Mouse (Mus musculus) olfactory bulb, adult 2 months (tissue): ENCODE measurements around the gene Nr3c2. TPM values are rescaled to one million over a fixed set of nuclear protein-coding genes. Genes with fewer than 3 reads are reported as not detected.
A peak's percentile ranks its signal among the peaks of the same experiment; 100 is the strongest.

Source experiments
- H3K27ac ChIP-seq: fragments of 200-500 bp; 2 replicates; pipeline ENCODE4 v1.5.1; 2012; ENCODE audit warnings: low read depth, low read length; ENCODE audit not compliant: insufficient read depth
- H3K4me1 ChIP-seq: fragments of 200-500 bp; 2 replicates; pipeline ENCODE4 v1.6.1; 2012; ENCODE audit warnings: low read length; ENCODE audit not compliant: control insufficient read depth, insufficient read depth
- H3K4me3 ChIP-seq: fragments of 200-500 bp; 2 replicates; pipeline ENCODE4 v1.5.1; 2012; ENCODE audit warnings: mild to moderate bottlenecking, low read depth, low read length, moderate library complexity; ENCODE audit not compliant: insufficient read depth
- CTCF ChIP-seq: fragments of 200-500 bp; IDR thresholded peaks from 2 replicates; pipeline ENCODE4 v1.5.1; 2012; ENCODE audit warnings: low read depth, mild to moderate bottlenecking, low read length, moderate library complexity; ENCODE audit not compliant: insufficient read depth
- POLR2A ChIP-seq: fragments of 200-500 bp; IDR thresholded peaks from 2 replicates; pipeline ENCODE4 v1.6.1; 2012; ENCODE audit warnings: mild to moderate bottlenecking, low read depth, low read length, moderate library complexity; ENCODE audit not compliant: insufficient read depth
- WGBS: fragments of 180-500 bp; shearing (Covaris S2); methylation state at CpG from one replicate; pipeline ENCODE4 v1.1.7; 2018; 5-methylcytosine and 5-hydroxymethylcytosine counted together
- polyA plus RNA-seq: library from polyadenylated mRNA; stranded (reverse); fragments of >200 nt; gene quantifications from 2 replicates; pipeline ENCODE4 v1.2.4, GENCODE M21; 2012; ENCODE audit warnings: low replicate concordance; ENCODE audit not compliant: missing spikeins, insufficient read depth, insufficient read length

Gene Nr3c2
- polyA plus RNA-seq, 1 experiment, result not detected

DNA sequence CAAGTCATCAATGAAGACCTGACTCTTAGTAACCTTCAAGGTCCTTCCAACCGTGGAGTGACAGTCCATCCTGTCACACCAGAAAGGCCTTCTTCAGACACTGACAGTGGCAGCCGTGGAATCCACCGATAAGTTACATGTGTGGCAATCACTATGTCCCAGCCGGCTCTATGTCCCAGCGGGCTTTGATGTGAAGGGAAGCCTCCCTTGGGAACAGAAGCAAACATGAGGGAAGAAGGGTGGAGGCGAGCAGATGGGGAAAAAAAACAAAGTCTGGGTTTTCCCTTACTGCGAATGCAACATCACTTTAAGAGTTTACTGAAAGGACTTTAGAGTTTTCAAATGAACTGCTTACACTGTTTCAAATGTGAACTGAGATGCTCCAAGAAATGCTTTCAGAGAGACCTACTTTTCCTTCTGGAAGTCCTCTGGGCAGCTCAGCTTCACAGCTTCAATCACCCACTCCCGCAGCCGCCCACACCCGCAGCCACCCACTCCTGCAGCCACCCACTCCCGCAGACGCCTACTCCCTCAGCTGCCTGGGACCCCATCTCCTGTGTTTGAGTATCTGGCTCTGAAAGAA, 273.9 kb downstream of the Nr3c2 start:
- H3K4me3 ChIP-seq, result no peak overlapping the region
- TF ChIP-seq POLR2A (no peak), CTCF (no peak)
- WGBS, result 57% methylated on average over 12 of the region's 12 CpGs

DNA sequence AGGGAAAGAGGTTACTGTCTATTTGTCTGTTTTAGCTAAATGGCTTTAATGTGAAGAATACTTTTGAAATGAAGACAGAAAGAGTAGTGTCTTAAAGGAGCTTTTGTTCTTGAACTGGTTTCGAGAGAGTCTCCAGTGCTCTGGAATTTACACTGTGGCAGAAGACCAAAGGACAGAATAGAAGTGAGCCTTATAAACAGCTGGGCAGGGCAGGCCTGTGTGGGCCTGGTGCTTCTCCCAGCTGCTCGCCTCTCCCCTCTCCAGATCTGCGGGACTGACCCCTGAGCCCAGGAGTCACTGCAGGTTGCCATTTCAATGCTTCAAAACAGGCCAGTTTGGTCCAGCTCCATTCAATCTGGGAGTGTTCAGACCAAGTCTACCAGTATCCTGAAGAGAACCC, 274.5 kb downstream of the Nr3c2 start:
- peaks cover 12% of the 10 kb centered on the region for H3K4me1 ChIP-seq
- 0 out of 2 replicates have a peak overlapping the region, but pooled peaks have one; percentile 17 for H3K27ac ChIP-seq
- WGBS, result 65% methylated on average over 3 of the region's 3 CpGs
- no peak overlapping the region for H3K4me3 ChIP-seq
- TF ChIP-seq CTCF (no peak), POLR2A (no peak)

More for the DNA sequence above, 273.9 kb downstream of the Nr3c2 start:
- Histone ChIP-seq H3K4me1 (peaks cover 12% of the 10 kb centered on the region), H3K27ac (peak overlapping the region; percentile 17; the same call in 1 of the 2 replicates)

DNA sequence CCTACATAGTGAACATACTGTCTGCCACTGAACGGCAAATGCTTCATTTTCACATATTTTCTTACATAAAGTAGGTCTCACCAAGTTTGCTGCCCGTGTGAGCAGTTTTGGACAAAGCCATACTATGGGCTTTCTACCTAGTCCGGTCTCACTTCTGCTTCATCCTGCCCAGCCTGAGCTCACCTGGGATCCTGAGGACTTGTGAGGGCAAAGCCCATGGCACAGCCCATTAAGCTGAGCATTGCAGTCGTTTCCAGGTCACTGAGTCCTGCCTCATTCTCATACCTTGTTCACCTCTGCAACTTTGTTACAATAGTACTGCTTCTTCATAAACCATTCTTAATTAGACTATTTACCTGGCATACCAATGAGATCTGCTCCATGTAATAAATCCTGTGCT, 276.2 kb downstream of the Nr3c2 start:
- 97% methylated on average over 4 of the region's 4 CpGs for WGBS
- H3K27ac ChIP-seq, result no peak overlapping the region
- H3K4me1 ChIP-seq, result peaks cover 12% of the 10 kb centered on the region
- no peak for TF ChIP-seq CTCF
- no peak for TF ChIP-seq POLR2A
- no peak overlapping the region for H3K4me3 ChIP-seq

DNA sequence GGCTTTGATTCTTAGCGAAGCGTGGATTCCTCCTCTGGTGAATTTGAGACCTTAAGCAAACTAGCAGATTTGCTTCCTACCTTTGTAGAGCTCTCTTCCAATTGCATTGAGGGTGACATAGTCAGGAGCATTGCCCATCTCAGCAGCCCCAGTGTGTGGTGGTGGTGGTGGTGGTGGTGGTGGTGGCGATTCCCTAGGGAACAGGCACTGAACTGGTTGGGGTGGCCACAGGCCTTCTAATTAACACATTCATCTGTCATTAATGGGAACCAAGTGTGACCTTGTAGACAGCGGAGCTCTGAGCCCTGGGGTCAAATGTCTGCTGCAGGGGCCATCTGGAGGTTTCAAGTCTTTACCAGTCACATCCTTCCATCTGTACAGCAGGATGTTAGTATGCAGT, 277.1 kb downstream of the Nr3c2 start:
- WGBS, result 97% methylated on average over 4 of the region's 4 CpGs
- no peak for TF ChIP-seq POLR2A
- no peak for TF ChIP-seq CTCF
- H3K4me1 ChIP-seq, result peaks cover 11% of the 10 kb centered on the region

DNA sequence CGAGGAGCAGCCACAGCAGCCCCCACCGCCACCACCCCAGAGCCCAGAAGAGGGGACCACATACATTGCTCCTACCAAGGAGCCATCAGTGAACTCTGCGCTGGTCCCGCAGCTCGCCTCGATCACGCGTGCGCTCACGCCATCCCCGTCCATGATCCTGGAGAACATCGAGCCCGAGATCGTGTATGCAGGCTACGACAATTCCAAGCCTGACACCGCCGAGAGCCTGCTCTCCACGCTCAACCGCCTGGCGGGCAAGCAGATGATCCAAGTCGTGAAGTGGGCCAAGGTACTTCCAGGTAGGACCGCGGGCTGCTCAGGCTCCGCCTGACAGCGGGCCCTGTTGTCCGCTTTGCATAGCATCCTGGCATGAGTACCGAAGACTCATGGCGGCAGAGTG, 286.6 kb downstream of the Nr3c2 start:
- no peak for TF ChIP-seq POLR2A
- TF ChIP-seq CTCF, result no peak
- WGBS, result 95% methylated on average over 28 of the region's 28 CpGs
- peaks cover 4% of the 10 kb centered on the region; the same call in 1 of the 2 replicates for H3K4me1 ChIP-seq
- no peak overlapping the region for H3K27ac ChIP-seq
- no peak overlapping the region for H3K4me3 ChIP-seq

More for the DNA sequence above, 277.1 kb downstream of the Nr3c2 start:
- Histone ChIP-seq H3K4me3 (no peak overlapping the region), H3K27ac (no peak overlapping the region)

DNA sequence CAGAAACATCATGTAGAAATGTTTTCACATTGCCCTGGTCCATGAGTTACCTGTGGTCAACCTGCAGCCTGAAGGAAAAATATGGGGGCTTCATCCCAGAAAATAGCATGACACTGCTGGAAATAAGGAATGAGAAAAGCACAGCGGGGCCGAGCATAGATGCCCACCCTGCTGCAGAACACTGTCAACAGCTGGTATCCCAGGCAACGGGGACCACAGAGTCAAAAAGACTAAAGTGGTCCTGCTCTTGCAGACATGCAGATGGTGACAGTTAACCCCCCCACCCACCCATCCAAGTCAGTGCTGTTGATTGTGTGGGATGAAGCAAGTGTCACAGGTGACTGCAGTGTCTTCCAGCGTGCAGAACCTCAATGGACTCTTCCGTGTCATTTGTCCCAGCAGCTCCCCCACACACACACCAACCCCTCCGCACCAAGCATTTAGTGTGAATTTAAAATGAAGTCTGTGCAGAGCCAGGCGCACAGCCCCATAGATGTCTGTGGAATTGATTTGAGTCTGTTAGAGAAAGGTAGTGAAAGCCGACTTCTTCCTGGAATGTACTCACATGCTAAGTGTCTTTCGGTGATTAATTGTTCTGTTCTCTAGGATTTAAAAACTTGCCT, 287.8 kb downstream of the Nr3c2 start:
- Histone ChIP-seq H3K27ac (no peak overlapping the region), H3K4me3 (no peak overlapping the region), H3K4me1 (peaks cover 4% of the 10 kb centered on the region; the same call in 1 of the 2 replicates)
- no peak for TF ChIP-seq POLR2A
- TF ChIP-seq CTCF, result no peak
- WGBS, result 57% methylated on average over 9 of the region's 9 CpGs

DNA sequence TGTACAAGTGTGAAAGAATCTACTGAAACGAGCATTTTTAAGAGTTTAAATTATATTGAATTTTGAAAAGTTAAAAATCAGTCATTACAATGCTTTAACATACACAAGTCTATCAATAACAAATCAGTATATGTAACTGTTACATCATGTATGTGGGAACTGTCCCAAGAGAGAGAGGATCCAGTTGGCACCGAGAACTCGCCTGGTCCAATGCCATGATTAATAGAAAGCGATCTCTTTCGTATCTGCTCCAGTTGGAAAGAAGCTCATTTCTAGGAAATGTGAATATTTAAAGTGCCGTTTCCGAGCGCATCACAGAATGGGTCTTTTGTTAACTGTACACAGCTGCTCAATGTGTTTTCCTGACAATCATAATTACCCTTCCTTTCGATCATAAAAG, 288.5 kb downstream of the Nr3c2 start:
- no peak overlapping the region for H3K27ac ChIP-seq
- TF ChIP-seq POLR2A (no peak), CTCF (no peak)
- WGBS, result 58% methylated on average over 9 of the region's 9 CpGs

DNA sequence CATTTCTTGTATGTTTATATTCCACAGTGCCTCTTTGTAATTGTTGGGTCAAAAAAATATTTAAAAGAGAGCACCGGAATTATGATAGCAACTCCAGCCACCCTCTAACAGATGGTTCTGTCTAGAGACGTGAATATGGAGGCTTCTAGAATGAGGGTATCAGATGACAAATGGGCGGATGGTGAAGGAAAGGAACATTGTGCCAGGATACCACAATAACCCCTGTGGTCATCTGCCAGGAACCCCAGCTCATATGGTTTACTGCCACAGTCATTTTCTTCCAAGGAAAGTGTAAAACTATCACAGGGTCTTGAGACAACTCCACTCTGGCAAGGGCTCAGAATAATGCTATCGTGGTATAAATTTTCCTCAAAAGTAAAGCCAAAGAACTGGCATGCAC, 289.1 kb downstream of the Nr3c2 start:
- 62% methylated on average over 4 of the region's 4 CpGs for WGBS
- TF ChIP-seq POLR2A, result no peak
- TF ChIP-seq CTCF, result no peak
- Histone ChIP-seq H3K4me1 (peaks cover 4% of the 10 kb centered on the region; the same call in 1 of the 2 replicates), H3K27ac (no peak overlapping the region), H3K4me3 (no peak overlapping the region)

More for the DNA sequence above, 288.5 kb downstream of the Nr3c2 start:
- H3K4me1 ChIP-seq, result peaks cover 4% of the 10 kb centered on the region; the same call in 1 of the 2 replicates
- H3K4me3 ChIP-seq, result no peak overlapping the region

DNA sequence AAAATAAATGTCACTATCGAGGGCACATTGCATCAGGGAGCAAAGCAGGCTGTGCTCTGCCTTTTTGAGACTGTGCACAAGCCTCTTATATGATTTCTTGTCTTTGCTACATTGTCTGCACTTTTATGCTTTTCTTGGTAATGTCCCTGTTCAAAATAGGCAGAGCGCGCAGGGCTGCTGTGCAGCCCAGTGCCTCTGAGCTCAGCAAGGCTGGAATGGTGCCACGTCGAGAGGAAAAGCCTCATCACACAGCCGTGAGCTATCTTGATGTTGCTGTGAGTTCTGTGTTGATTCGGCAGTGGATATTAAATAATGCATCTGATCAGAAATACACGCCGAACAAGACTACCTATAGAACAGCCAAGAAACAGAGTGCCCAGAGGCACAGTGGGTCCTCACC, 290.1 kb downstream of the Nr3c2 start:
- peaks cover 3% of the 10 kb centered on the region; the same call in 1 of the 2 replicates for H3K4me1 ChIP-seq
- 64% methylated on average over 9 of the region's 9 CpGs for WGBS
- TF ChIP-seq CTCF (no peak), POLR2A (no peak)
- no peak overlapping the region for H3K27ac ChIP-seq
- no peak overlapping the region for H3K4me3 ChIP-seq
